Mouse (Mus musculus) c-Kit-negative CD71-positive TER-119-positive erythroid progenitor cells, embryonic 14.5 days (primary cell): ENCODE measurements around the gene Eif3j1.
"Not testable (repeated sequence)": the region's sequence is repeated elsewhere in the genome, so short reads cannot be mapped to it uniquely, and the experiment has no call there.

ENCODE experiments used
- DNase-seq: peaks from one replicate; pipeline ENCODE4 v3.0.0-alpha.2; 2013; ENCODE audit warnings: low read depth, low spot score

Gene Eif3j1

GRCm38 (mm10) chr2:122027862-122028755 is at the start of gene Eif3j1:
TSS of gene Eif3j1 (plus strand) at chr2:122028546.
- peak; percentile 80 for DNase-seq

- DNase-seq = no peak
These were observed 32.6 kb upstream of the Eif3j1 start for GRCm38 (mm10) chr2:121995738-121996137.

DNA sequence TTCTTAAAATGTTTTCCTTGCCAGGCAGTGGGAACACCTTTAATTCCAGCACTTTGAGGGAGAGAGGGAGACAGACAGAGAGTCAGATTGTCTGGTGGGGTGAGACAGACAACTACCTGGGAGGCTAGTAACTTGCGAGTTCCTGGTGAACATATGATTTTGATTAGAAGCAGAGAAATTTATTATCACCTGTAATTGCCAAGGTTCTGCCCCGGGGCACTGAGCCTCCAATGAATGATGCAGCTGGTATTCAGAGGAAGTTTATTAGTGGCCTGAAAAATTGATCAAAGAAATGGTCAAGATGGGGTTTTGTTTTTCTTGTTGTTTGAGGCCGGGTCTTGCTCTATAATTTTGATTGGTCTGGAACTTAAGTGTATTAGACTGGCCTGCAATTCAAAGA is 19.5 kb upstream of the Eif3j1 start:
- DNase-seq = no peak

DNA sequence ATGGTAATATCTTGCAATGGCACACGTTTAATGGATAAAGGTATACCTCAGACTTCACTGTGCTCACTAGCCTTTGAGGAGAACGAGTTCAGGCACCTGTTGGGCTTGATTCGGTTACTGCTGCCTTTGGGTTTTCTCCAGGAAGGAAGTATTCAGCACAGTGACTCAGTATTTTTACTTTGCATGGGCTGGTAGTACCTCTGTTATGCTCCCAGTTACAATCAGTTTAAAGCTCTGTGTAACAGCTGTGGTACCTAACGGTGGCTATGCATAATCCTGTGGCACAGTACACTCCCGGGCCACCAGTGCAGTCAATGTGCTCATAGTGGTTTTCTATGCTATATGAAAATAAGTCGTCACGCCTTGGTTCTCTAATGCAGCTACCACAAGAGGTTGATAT is 16.9 kb upstream of the Eif3j1 start:
- DNase-seq = no peak

DNA sequence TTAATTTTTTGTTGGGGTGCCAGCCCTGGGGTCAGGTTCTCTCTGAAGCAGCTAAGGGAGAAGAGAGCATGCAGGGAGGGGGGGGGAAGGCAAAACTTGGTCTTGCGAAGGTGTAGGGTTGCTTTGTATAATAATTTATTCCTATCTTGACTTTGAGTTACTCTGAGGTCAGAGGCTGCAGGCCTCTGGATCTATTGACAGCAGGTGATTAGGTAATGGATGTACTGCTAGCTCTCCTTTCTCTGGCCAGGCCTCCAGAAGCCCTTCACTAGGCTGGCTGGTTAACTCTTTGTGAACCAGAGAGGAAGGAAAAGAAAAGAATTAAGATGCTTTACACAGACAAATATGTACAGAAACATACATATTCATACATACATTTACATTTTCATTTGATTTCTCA is 9.6 kb upstream of the Eif3j1 start:
- no peak for DNase-seq

DNA sequence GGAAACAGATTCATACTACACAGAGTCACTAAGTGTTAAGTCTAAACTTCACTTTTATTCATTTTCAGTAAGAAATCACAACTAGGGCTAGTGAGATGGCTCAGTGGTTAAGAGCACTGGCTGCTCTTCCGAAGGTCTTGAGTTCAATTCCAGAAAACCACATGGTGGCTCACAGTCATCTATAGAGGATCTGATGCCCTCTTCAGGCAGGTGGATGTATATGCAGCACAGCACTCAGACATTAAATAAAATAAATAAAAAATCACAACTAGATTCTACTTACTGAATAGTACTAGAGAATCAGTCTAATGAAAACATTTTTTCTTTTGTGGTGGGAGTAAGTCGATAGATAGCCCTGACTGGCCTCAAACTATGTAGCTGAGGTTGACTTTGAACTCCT is 6.1 kb upstream of the Eif3j1 start:
- DNase-seq = peak; percentile 24

DNA sequence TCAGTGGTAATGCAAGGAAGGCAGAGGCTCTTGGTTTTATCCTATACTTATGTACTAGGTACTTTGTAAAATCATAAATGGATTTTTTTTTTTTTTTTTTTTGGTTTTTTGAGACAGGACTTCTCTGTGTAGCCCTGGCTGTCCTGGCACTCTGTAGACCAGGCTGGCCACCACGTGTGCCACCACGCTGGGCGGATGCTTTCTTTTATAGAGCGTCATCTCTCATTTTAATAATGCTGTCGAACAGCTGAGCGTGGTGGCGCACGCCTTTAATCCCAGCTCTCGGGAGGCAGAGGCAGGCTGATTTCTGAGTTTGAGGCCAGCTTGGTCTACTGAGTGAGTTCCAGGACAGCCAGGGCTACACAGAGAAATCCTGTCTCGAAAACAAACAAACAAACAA is 1.3 kb upstream of the Eif3j1 start:
- not testable (repeated sequence) for DNase-seq

GRCm38 (mm10) chr2:122028756-122029700 is 682 bp downstream of the Eif3j1 start:
- peak; percentile 49 for DNase-seq

DNA sequence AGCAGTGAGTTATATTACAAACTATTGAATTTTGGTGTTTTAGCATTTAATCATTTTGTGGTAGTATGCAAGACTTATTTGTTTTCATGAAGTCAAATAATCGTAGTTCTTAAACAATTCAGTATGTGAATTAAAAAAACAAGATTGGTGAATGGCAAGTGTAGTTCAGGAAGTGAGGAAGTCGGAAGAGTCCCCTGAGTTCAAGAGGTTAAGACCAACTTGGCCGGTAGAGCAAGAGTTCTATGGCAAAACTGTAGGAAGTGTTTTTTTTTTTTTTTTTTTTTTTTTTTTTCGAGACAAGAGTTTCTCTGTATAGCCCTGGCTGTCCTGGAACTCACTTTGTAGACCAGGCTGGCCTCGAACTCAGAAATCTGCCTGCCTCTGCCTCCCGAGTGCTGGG is 3.6 kb downstream of the Eif3j1 start:
- no peak for DNase-seq

GRCm38 (mm10) chr2:122036064-122036463 is 7.7 kb downstream of the Eif3j1 start:
- DNase-seq = no peak

DNA sequence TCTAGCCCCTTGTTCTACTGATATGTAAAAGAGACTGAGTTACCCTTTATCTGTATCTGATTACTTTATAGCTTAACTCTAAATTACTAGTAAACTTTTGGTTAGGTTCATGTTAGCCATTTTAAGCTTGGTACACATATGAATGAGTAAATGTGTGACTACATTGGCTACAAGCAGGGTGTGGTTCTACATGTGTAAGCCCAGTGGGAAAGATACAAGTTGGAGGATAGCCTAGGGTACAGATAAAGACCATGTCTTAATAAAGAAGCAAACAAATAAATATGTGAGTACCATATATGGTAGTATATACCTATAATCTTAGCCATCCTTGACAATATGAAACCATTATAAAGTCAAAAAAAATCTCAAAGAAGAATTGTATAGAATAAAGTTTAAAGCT is 15.6 kb downstream of the Eif3j1 start:
- DNase-seq = no peak

DNA sequence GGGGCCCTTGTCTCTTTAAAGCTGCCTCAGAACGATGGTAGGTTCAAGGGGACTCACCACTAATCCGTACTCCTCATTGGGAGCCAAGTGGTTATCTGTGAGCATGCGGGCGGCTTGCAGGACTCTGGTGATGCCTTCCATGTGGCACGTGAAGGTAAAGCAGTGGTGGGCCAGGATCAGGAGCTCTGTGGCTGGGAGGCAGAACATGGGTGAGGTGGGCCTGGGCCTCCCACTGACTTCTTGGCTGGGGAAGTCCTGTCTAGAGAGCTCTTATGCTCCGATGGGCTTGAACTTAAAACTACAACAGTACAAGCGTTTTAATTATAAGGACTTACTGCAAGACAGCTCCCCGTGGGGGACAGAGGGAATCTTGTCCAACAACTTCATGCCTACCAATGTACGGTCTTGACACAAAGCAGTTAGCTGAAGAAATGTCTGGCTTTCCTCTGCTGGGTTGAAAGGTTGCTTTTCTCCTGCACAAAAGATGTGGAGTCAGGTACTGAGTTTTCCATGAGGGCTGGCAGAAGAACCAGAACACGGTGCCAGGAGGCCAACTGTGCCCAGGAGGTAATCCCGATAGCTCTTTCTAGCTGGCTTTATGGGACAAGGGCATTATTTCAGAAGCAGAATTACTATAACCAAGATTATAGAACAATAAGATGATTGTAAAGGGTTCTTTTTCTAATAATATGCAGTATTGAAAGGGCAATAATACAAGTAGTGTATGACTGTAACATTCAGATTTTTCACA is 31.2 kb downstream of the Eif3j1 start:
- no peak for DNase-seq

GRCm38 (mm10) chr2:122065200-122065969 is 37.0 kb downstream of the Eif3j1 start:
- DNase-seq = no peak

DNA sequence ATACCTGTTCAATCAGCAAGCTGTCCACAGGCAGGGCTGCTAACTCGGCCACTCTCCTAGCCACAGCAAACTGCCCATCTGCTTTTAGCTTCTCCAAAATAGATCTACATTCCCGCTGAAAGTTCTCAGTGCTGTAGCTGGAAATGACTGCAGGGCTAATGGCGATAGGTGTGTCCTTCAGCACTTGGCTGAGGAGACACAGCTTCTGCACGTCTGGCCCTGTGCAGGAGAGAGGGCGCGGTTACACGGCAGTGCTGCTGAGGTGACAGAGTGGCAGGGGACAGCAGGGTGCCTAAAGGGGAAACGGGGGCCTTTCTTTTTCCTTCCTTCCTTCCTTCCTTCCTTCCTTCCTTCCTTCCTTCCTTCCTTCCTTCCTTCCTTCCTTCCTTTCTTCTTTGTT is 37.9 kb downstream of the Eif3j1 start:
- no peak for DNase-seq

GRCm38 (mm10) chr2:122069144-122069912 is 41.0 kb downstream of the Eif3j1 start:
- no peak for DNase-seq

- peak; percentile 55 for DNase-seq
These were observed 41.6 kb downstream of the Eif3j1 start for GRCm38 (mm10) chr2:122069922-122070321.

DNA sequence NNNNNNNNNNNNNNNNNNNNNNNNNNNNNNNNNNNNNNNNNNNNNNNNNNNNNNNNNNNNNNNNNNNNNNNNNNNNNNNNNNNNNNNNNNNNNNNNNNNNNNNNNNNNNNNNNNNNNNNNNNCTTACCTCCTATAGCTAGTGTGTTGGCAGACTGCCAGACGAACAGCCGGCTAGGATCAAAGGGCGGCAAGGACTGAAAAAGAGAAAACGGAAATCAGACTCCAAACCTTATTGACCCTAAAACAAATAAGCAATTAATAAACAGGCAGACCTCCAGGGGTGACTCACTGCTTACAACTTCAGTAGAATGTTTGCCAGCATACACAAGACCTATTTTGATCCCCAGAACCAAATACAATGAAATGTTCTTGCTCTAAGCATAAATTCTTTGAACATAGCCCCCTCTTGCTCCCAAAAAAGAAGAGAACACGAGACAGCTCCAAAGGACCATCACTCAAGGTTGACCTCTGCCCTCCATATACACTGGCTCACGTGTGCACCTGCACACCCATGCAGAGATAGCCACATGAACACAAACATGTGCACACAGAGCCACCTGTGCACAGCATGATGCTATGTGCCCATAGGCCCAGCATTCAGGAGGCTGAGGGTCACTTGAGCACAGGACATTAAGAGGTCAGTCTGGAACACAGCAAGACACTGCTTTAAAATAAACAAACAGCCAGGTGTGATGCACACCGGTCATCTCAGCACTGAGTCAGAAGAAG is 53.5 kb downstream of the Eif3j1 start:
- DNase-seq = no peak

DNA sequence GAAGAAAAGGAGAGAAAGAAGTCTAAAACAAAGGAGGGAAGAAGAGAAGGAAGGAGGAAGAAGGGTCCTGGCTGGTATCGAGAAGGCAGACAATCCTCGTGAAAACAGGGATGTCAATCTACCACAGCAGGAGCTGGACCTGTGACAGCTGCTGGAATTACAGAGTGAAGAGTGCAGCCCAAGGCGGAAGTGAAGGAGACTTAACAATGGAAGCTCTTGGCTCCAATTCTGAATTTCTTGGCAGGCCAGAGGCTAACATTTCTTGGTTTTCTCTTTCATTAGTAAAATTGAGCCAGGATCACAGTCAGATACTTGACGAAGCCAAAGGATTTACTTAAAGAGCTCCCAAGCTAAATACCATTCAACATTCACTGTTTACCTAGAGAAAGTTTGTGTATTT is 58.1 kb downstream of the Eif3j1 start:
- no peak for DNase-seq

DNA sequence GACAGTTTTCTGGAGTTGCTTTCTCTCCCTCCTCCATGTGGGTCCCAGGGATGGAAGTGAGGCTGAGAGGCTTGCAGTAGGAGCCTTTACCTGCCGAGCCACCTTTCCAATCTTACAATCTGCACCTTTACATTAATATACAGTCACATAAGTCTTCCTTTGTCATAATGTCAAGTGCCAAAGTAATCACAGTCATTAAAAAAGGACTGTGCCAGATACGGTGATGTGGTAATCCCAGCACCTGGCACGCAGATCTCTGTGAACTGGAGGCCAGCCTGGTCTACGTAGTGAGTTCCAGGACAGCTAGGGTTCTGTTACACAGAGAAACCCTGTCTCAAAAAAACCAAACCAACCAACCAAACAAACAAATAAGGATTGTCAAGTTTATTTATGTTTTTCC is 65.5 kb downstream of the Eif3j1 start:
- no peak for DNase-seq
